Mouse (Mus musculus): ENCODE measurements around the gene Slc6a13.

The Slc6a13 gene

GRCm38 (mm10) chr6:121326486-121327069 is 26.6 kb downstream of the Slc6a13 start:
- DNase-seq (ENCODE audit: low read depth, low spot score), result no peak

- DNase-seq (ENCODE audit: low read depth, low spot score), result no peak
These were observed 28.4 kb downstream of the Slc6a13 start for GRCm38 (mm10) chr6:121328417-121328884.

DNA sequence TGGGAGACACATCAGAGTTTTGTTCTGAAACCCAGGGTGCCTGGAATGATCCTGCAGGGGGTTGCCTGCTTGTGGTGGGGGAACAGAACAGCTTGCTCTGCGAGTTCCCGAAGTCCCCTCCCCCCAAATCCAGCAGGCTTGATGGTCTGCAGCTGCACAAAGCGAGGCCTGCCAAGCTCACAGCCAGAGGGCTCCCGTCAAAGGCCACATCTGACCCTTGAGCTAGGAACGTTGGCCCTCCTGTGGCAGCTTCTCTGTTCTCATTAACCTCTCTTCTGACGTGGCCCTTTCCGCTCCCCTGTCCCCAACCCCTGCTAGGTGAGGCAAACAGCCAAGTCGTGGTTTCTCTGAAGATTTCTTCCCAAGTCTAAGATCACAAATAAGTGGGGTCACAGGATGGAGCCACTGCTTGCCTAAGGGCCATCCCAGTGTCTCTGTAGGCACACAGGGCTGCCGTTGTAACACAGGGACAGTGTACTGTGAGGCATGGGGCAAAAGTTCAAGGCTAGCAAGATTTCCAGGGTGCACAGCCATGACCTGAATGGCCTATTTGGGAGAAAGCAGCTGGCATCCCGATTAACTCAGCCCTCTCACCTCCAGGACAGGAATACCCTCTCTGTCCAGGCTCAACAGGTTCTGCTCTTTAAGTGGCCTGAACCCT is 30.0 kb downstream of the Slc6a13 start:
- peak; percentile 57 for DNase-seq (ENCODE audit: low read depth, low spot score)

DNA sequence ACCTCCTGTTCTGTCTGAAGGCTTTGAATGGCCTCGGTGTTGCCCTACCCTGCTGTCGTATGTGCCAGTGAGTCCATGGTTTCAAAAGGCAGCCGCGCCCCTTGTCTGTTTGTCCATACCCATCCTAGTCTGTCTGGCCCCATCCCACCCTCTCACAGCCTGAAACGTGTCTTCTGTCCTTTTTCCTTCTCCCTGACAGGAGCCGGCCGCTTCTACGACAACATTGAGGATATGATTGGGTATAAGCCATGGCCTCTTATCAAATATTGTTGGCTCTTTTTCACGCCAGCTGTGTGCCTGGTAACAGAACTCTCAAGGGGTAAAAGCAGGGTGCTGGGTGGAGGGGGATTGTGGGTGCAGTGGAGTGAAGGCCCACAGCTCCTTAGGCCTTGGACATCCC is 35.8 kb downstream of the Slc6a13 start:
- DNase-seq (ENCODE audit: low read depth, low spot score), result no peak

DNA sequence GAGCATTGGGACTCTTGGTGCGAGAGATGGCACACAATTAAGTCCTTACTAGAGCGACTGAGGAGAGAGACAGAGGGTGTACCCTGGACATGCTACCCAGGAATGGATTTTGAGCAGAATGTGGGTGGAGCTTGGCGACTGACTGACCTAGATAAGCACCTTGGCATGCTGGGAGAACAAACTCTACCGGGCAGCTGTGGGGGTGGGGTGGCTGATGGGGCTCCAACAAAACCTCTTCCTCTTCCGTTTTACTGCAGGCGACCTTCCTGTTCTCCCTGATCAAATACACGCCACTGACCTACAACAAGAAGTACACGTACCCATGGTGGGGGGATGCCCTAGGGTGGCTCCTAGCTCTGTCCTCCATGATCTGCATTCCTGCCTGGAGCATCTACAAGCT is 36.5 kb downstream of the Slc6a13 start:
- DNase-seq (ENCODE audit: low read depth, low spot score), result no peak

DNA sequence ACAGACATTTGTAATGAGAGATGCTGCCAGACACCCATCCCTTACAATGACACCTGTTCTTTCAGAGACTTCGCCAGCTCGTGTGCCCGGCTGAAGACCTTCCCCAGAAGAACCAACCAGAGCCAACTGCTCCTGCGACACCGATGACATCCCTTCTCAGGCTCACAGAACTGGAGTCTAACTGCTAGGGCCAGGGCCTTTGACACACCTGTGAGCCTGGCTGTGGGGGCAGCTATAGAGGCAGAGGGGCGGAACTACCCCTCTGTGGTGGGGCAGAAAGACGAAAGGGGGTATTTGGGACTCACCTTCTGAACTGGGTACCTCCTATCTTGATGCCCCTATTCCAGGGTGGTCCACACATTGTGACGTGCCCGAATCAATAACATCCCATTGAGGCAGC is 37.2 kb downstream of the Slc6a13 start:
- no peak for DNase-seq (ENCODE audit: low read depth, low spot score)

- DNase-seq (ENCODE audit: low read depth, low spot score), result peak; percentile 83
These were observed 37.9 kb downstream of the Slc6a13 start for GRCm38 (mm10) chr6:121337770-121338518.

DNA sequence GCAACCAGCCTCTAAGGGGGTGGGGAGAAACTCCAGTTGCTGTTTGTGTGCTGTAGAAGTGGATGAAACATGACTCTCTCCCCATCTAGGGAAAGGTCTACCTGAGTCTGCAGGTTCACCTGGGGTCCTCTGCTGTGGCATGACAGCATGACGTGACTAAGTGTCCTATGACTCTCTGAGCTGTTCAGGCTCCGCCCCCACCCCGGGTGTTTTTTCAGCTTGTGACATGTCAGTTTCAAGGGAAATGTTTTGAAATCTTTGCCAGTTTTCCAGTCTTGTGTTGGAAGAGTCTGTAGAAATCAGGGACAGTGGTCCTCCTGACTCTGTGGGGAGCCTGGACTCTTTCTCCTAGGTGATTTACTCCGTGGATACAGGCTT is 38.5 kb downstream of the Slc6a13 start:
- DNase-seq (ENCODE audit: low read depth, low spot score), result no peak

- DNase-seq (ENCODE audit: low read depth, low spot score), result no peak
These were observed 41.6 kb downstream of the Slc6a13 start for GRCm38 (mm10) chr6:121341650-121342049.

DNA sequence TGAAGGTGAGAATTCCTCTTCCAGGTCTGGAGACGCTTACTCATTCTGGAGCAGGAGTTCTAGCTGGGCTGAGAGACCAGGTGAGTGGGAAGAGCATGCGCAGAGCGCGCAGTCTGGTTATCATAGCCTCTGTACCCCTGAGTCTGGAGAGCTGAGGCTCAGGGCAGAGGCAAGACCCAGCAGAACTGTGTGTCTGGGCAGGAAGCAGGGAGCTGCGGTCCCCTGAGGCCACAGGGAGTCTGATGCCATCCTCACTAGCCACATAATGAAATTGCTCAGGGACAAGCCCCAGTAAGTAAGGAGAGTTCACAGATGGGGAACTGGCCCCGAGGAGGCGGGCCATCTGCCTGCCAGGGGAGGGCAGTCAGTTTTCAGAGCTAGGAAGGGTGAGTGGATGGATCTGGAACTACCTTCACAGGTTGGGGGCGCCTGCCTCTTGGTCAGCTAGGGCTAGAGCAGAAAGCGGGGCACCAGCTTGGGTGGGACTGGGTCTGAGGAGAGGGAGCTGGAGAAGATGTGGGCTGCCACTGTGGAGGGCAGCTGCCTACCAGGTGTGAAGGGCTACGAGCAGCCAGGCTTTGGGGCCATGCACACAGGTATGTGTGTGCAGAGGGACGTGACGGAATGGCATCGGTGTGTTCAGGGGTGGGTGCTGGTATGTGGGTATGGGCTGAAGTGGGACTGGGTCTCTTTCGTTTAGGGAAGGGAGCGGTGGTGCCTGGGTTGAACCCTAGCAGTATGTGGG is 43.2 kb downstream of the Slc6a13 start, which contains the start of gene Slc6a12:
Slc6a12 (plus strand) TSS at position 51 of the 745 bp plus-strand sequence.
- no peak for DNase-seq (ENCODE audit: low read depth, low spot score)

DNA sequence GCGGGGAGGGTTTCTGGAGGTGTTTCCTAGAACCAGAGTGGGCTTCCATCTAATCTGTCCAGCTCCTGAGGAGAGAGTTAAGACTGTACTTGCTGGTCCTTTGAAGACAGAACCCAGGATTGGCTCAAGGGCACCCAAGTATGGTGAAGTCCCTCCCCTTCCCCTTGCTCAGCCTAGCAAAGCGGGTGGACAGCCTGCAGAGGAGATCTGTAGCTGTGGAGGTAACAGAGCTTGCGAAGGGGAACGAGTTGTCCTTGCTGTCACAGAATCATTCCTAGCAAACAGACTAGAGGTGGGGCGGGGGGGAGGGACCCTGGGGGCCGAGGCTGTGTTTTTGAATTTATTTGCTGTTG is 43.7 kb downstream of the Slc6a13 start:
- DNase-seq (ENCODE audit: low read depth, low spot score), result no peak

GRCm38 (mm10) chr6:121344329-121344728 is 44.3 kb downstream of the Slc6a13 start:
- DNase-seq (ENCODE audit: low read depth, low spot score), result no peak

DNA sequence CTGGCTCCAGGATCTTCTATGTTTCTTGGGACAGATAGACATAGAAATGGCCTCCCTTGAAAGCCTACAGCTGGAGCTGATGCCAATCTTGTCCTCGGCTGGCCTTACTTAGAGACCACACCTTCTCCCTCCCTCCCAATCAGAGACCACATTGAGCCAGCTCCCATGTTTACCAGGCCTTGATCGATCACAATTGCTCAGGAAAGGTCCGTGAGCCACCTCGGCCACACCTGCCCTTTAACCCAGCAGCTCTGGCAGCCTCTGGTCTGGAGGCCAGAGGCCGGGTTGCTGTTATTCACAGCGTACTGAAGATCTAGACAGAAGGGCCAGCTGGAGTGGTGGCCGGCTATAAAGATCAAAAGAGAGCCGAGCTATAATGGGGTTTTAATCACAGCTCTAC is 46.4 kb downstream of the Slc6a13 start:
- peak; percentile 47 for DNase-seq (ENCODE audit: low read depth, low spot score)

- DNase-seq (ENCODE audit: low read depth, low spot score), result no peak
These were observed 52.2 kb downstream of the Slc6a13 start for GRCm38 (mm10) chr6:121352276-121352675.

- DNase-seq (ENCODE audit: low read depth, low spot score), result no peak
These were observed 56.0 kb downstream of the Slc6a13 start for GRCm38 (mm10) chr6:121356041-121356440.

- DNase-seq (ENCODE audit: low read depth, low spot score), result no peak
These were observed 57.2 kb downstream of the Slc6a13 start for GRCm38 (mm10) chr6:121357232-121357631.

GRCm38 (mm10) chr6:121363061-121363460 is 63.0 kb downstream of the Slc6a13 start:
- DNase-seq (ENCODE audit: low read depth, low spot score), result no peak

DNA sequence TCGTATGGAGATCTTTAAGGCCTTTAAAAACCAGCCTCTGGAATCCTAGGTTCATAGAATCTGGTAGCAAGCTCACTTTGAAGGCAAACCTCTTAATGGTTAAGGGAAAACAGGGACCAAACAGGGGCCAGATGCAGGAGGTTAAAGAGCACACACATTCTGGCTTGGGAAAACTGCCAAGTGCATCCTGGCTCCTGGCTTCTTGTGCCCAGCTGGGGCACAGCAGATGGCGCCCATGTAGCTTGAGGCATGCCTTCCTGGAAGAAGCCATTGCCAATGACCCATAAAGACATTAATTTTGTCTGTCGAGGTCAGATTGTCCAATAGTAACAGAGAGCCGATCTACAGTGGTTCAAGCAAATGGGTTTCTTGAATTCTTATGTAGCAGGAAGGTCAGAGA is 63.9 kb downstream of the Slc6a13 start:
- DNase-seq (ENCODE audit: low read depth, low spot score), result no peak

GRCm38 (mm10) chr6:121366537-121366936 is 66.5 kb downstream of the Slc6a13 start:
- peak; percentile 26 for DNase-seq (ENCODE audit: low read depth, low spot score)

DNA sequence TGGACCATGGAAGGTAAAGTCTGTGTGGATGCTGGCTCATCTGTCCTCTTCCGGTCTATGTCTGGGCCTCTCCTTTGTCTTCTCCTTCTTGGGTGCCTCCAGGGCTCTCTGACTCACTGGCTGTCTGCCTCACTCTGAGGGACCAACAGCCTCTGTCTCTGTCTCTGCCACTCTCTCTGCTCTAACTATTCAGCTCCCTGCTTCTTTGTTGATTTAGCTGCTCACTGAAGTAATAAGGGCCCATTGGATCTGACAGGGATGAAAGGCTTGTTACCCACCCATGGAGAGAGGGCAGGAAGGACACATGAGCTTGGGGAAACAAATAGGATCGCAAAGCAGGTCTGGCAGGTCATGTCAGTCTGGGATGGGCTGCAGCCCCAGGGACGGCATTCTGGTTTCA is 67.1 kb downstream of the Slc6a13 start:
- no peak for DNase-seq (ENCODE audit: low read depth, low spot score)

GRCm38 (mm10) chr6:121371197-121371980 is 71.4 kb downstream of the Slc6a13 start:
- DNase-seq (ENCODE audit: low read depth, low spot score), result no peak

All from forelimb bud, embryonic 11.5 days (tissue).